Mouse (Mus musculus): ENCODE results near the gene Ahcyl1.

The Ahcyl1 gene

DNA sequence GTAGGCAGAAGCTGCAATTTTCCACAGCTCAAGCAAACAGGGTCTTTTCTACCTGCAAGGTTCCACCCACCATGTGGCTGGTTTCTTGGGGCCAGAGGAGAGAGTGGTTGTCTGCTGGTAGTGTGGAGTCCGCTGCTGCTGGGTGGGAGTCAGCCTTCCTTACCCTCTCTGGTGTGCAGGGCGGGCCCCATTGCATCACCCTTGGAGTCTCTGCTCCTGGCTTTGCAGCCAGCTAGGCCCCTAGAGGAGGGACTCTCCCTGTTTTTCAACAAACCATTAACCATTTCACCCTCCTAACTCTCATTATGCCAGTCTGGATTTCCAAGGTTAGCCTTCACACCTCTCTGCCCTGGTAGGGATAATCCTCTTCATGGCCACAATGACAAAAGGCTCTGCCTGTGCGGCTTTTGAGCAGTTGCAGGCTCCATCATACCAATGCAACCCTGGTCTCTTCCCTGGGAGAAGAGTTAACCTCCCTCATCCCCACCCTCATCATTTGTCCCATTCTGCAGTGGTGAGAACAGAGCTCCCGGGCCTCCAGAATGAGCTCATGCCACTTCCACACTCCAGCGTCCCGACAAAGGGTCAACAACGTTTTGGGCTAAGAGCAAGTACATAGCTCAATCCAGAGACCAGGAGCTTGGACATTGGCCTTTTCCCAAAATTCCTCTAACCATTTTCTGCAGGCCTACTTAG lies 7.5 kb upstream of the Ahcyl1 start:
- DNase-seq (ENCODE audit: low spot score), result peak; percentile 16

- no peak for DNase-seq (ENCODE audit: low spot score)
These were observed 5.5 kb upstream of the Ahcyl1 start for GRCm38 (mm10) chr3:107701767-107702394.

DNA sequence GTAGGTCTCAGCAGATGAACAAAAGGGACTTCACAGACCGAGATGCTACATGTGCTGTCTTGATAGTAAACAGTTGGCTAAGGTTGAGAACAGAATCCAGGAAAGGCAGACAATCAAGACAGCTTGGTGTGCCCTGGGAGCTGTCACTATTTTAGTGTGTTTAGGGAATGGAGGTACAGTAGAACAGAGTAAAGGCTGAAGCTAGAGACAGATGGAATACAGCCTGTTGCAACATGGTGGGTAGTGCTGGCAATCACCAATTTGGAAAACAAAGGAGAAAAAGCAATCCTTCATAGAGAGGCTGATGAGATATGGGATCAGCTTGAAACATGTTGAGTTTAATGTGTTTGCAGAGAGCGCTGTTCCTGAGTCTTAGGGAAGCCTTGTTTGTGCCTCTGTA lies 4.3 kb upstream of the Ahcyl1 start:
- DNase-seq (ENCODE audit: low spot score), result no peak

- no peak for DNase-seq (ENCODE audit: low spot score)
These were observed 550 bp upstream of the Ahcyl1 start for GRCm38 (mm10) chr3:107696910-107697309.

DNA sequence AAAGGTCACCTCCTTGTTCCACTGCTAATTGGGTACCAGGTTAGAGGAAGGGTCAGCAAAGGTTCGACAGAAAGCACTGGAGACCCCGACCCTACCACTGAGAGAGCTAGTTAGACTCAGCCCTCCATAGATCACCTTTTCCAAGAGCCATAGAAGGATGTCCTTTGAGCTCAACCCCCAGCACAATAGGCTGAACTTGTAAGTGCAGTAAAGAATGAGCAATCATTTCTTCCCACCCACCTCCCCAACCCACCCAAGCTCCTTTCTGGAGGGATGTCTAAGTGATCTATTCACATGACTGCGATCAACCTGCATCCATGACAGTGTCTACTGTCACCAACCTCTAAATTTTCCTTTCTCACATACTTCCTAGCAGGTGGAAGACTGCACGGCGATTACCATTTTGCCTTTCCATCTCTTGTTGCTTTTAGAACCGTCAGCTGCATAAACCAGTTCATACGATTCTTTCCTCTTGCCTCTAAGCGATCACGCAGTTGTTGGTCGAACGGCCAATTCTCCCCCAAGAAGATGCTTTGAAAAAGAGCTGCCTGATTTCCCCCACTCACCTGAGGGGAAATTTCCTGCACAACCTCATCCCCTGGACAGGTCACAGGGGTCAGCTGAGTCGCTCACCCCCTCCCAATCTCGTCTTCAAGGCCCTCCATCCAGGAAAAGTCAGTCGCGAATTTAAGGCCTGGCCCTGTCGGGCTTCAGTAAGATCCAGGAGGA lies 977 bp downstream of the Ahcyl1 start:
- no peak for DNase-seq (ENCODE audit: low spot score)

GRCm38 (mm10) chr3:107694256-107694900 lies 2.0 kb downstream of the Ahcyl1 start:
- no peak for DNase-seq (ENCODE audit: low spot score)

- DNase-seq (ENCODE audit: low spot score), result no peak
These were observed 6.0 kb downstream of the Ahcyl1 start for GRCm38 (mm10) chr3:107690366-107690765.

DNA sequence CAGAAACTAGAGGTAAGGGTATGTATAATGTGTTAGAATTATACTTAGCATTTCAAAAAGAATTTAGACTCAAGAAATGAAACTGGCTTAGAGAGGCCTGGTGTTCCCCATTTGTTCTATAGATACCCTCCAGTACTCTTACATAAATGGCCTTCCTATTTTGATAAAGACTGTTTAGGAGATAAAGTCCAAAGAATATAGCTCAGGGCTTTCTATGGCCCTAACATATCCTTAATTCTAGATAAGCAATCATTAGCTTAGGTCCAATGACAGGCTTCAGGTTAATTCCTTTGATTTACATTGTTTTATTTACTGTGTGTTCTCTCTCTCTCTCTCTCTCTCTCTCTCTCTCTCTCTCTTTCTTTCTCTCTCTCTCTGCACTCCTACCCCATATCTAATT lies 7.1 kb downstream of the Ahcyl1 start:
- no peak for DNase-seq (ENCODE audit: low spot score)

- no peak for DNase-seq (ENCODE audit: low spot score)
These were observed 8.1 kb downstream of the Ahcyl1 start for GRCm38 (mm10) chr3:107688236-107688635.

- DNase-seq (ENCODE audit: low spot score), result no peak
These were observed 9.9 kb downstream of the Ahcyl1 start for GRCm38 (mm10) chr3:107686276-107686977.

DNA sequence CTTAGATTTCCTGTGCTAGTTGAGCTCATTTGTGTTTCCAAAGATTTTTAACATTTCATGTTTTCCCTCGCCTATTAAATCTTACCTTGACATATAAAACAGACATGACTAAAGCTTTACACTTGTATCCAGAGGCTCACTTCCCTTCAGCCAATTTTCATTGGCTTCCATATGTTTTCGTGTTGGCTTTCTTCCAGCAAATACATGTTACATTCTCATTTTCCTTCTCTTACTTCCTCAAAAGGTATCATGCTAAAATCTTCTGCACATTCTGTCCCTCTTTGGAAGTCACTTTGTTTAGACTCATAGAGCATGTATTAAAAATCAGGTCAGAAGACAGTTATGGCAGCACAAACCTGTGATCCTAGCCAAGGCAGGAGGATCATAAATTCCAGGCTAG lies 10.7 kb downstream of the Ahcyl1 start:
- DNase-seq (ENCODE audit: low spot score), result no peak

- DNase-seq (ENCODE audit: low spot score), result no peak
These were observed 12.8 kb downstream of the Ahcyl1 start for GRCm38 (mm10) chr3:107683587-107683986.

GRCm38 (mm10) chr3:107680790-107681576 lies 15.4 kb downstream of the Ahcyl1 start:
- DNase-seq (ENCODE audit: low spot score), result no peak

- no peak for DNase-seq (ENCODE audit: low spot score)
These were observed 24.9 kb downstream of the Ahcyl1 start for GRCm38 (mm10) chr3:107671509-107671908.

DNA sequence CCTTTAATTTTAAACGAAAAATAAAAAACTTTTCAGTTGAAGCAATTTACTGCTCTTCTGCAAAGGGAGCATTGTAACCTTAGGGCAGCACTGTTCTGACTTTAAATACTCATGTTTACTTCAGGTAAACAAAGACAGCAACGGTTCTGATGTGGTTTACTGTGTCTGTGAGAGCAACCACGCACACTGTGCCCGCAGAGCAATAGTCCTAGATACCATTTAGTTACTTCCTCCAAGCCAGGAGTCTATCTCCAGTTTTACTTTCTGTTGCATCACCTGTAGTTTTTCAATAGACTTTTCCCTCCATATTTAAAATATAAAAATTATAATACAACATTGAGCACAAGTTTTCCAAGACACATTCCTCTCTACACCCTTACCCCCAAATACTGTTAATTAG lies 25.9 kb downstream of the Ahcyl1 start:
- DNase-seq (ENCODE audit: low spot score), result no peak

DNA sequence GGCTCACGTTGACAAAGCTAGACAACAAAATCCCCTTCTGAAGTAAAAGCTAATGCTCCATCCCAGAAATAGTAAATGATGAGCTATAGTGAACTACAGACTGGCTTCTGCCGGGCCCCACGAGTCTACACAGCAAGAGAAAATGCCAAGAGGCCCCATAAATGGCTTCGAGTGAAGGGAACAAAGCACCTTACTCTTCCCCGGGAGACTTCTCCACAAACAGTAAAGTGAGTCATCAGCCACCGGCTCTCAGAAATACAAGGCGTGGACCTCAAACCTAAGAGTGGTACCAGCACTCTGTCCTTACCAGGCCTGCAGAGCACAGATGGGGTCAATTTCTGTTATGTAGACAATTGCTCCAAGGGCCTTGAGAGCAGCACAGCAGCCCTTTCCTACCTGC lies 27.6 kb downstream of the Ahcyl1 start:
- DNase-seq (ENCODE audit: low spot score), result no peak

DNA sequence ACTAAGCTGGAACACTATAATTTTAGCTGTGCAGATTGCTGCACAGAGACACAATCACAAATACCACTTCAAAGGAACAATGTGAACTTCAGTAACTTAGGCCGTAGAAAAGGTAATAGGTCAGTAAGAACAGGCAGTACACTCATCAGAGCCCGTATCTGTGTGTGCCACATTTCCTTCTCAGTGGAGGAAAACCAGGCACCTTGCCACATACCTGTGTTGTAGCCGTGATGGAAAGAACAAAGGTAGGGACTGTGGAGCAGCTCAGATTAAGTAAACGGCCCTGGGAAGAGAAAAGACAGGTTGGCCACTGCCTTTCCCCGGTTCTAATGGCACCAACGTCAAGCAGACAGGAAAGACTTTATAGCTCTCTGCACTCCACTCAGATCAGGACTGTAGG lies 28.9 kb downstream of the Ahcyl1 start:
- DNase-seq (ENCODE audit: low spot score), result no peak

GRCm38 (mm10) chr3:107664641-107665040 lies 31.7 kb downstream of the Ahcyl1 start:
- DNase-seq (ENCODE audit: low spot score), result no peak

DNA sequence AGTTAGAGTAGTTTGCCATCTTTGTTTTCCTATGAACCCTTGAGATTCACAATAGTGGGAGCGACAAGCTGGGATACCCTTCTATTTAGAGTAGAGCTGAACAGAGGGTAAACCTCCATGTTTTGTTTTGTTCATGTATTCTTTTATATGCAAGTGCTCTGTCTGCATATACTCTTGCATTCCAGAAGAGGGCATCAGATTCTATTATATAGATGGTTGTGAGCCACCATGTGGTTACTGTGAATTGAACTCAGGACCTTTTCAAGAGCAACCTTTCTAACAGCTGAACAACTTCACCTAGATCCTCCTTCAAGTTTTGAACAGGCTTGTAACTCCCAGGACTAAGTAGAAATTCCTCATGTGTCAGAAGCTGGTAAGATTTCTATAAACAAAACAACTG lies 37.4 kb downstream of the Ahcyl1 start:
- no peak for DNase-seq (ENCODE audit: low spot score)

DNA sequence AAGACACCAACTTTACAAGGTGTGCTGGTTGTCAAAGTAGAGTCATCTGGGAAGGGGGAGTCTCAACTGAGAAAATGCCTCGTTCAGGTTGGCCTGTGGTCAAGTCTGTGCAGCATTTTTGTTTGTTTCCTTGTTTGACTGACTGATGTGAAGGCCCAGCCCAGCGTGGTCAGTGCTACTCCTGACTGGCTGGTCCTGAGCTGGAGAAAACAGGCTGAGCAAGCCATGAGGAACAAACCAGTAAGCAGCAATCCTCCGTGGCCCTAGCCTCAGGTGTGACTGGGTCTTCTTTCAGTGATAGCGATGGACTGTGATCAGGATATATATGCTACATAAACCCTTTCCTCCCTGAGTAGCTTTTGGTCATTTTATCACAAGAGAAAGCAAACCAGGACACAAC lies 39.5 kb downstream of the Ahcyl1 start:
- DNase-seq (ENCODE audit: low spot score), result no peak

GRCm38 (mm10) chr3:107656151-107656550 lies 40.2 kb downstream of the Ahcyl1 start:
- DNase-seq (ENCODE audit: low spot score), result no peak
